Mouse (Mus musculus): ENCODE measurements at regions not wholly inside any gene's neighbourhood (a gene's known extent, or its start where the extent isn't known, plus 50 kb on each side); places are given as distances from the start of the nearest gene placed in this dataset.

GRCm38 (mm10) chr9:61829736-61830135, 84.6 kb downstream of the Rplp1 start:
- TF ChIP-seq CTCF (IDR thresholded peaks at IDR 0.05; ENCODE audit: low read depth) (no peak), EP300 (IDR thresholded peaks at IDR 0.05; ENCODE audit: low read depth) (no peak)
